Mouse (Mus musculus) yolk sac, embryonic 10.5 days (tissue): ENCODE data around the gene Pakap.

Experiments used
- DNase-seq: peaks from one replicate; pipeline ENCODE4 v3.0.0-alpha.2; 2017; ENCODE audit warnings: low spot score

Gene Pakap

GRCm38 (mm10) chr4:57574181-57574580 lies 6.2 kb downstream of the Pakap start:
- DNase-seq, result no peak

DNA sequence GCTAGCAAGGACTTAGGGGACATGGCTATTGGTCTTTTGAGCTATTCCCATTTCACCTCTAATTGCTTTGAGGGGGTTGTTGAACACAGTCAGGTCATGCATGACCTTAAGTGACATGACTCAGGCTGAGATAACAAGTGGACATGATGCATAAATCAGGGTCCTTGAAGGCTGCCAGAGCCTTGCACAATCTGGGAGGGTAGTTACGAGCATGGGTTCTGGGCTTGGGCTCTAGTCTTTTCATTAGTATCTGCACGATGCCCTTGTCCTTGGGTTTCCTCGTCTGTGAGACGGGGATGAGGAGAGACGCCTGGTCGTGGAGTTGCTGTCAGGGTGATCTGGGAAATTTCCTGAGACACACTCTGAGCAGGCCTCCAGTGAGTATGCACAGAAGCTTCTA lies 6.7 kb downstream of the Pakap start:
- DNase-seq, result no peak

- no peak for DNase-seq
These were observed 7.7 kb downstream of the Pakap start for GRCm38 (mm10) chr4:57575686-57576085.

DNA sequence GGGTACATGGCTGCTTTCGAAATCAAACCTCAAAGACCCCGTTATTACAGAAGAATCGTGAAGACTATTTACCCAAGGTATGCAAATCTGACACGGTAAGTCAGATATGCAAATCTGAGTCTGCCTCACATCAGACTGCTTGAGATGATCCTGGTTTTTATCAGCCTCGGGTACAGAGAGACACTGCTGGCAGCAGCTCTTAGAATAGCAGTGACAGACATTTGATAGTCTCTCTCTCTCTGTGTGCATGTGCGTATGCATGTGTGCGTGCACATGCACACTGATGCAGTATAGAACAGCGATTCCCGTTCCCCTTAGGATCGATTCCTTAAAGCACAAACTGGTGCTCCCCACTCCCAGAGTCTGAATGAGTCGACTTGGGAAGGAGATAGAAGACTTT lies 8.1 kb downstream of the Pakap start:
- no peak for DNase-seq

GRCm38 (mm10) chr4:57579683-57580082 lies 11.7 kb downstream of the Pakap start:
- no peak for DNase-seq

- no peak for DNase-seq
These were observed 17.4 kb downstream of the Pakap start for GRCm38 (mm10) chr4:57585281-57585800.

DNA sequence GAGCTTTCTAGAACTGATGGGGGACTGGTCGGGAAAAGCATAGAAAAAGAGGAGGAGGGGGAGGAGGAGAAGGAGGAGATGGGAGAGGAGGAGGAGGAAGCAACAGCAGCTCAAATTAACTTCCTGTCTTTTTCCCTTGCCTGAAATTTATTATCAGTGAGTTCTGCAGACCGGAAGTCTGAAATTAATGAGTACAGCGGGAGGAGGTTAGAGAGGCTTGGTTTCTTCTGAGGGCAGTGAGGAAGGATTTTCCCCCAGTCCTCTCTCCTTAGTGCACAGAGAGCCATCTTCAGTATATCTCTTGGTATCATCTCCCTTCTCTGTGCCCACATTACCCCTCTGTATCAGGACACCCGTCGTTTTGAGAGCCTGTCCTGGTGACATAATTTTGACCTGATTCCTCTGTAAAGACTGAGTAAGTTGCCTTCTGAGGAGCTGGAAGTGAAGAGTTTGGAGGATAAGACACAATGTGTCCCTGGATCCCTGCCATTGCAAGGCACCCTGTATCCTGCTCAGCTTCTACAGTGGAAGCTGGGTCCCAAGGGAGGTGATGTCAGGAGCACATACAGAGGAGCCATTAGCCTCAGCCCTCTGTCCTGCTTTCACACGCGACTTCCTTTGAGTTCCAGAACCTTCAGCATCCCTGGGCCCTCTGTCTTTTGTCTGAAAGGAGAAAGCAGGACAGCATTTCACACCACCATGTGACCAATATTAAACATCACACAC lies 19.1 kb downstream of the Pakap start:
- no peak for DNase-seq

- DNase-seq, result no peak
These were observed 20.4 kb downstream of the Pakap start for GRCm38 (mm10) chr4:57588356-57588755.

DNA sequence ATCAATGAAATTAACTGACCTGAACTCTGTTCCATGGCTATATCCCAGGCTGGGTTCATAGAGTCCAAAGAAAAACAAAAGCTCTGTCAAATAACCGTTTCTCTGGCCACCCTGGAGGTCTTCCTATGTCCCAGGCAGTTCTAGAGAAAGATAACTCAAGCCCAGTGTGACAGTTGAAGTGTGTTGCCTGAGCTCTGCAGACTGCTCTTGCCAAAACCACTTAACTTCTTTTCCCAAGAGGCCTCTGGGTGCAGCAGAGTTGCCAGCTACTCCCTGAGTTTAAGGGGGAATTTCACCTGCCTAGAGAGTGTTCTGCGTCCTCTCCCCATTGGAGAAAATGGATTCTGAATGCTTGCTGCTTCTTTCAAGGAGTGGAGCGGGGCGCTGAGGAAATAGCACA lies 24.8 kb downstream of the Pakap start:
- no peak for DNase-seq

DNA sequence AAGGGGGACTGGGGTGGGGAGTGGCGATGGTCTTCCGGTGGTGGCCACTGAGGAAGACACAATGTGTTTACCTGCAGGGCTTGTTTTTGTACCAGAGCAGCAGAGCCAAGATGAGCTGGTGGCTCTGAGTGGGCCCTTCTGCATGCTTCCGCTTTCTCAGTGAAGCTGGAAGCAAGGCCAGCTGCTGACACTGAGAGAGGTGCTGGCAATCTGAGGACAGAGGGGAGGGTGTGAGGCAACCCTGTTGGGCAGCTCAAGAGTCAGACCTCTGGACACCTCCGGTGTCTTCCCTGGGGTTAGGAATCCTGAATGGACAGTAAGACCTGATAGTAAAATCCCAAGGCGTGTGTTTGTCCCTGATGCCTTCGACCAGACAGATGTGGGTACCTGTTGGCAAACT lies 32.0 kb downstream of the Pakap start:
- DNase-seq, result no peak

DNA sequence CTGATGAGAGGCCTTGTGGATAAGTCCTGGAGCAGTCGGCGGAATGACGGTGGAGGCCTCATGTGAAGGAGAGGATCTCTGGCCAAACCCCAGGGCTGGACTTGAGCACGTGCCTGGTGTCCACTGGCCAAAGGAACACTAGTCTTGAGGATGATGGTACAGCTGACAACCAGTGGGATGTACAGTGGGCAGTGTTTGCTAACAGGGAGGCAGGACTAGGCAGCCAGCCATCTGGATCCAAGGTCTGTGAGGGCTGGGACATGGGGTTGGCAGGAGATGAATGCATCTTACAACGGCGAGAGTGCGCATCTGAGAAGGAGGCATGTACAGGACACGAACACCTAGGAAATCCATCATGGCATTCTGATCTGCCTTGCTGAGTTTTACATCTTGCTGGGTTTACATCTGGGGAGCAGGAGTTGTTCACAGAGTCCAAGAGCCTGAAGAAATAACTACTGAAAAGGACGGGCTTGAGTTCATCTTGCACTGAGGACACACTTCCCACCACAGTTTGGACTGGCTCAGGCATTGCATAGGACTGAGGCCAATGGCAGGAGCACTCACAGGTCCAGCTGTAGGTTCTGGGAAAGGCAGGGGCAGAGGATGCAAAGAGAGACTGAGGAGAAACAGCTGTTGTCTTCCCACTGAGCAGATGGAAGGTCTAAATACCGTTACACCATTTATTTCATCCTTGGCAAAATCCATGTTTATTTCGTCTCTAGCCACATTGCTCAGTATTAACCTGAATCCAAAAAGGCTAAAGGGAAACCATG lies 32.9 kb downstream of the Pakap start:
- DNase-seq, result no peak

DNA sequence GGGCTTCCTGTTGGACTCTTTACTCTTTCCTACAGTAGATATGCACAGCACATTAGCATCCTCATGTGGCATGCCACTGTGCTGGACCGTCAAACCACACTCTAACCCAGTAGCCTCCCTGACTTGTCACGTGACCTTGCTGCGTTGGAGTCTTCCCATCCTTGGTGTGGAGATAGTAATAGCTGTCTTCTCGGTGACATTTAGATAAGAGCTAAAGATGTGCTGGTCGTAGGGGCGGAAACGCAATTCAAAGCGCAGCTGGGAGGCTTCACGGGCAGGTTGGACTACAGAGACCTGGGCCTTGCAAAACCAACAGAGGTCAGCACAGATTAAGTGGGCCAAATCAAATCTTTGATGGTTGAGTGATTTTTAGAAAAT lies 33.5 kb downstream of the Pakap start:
- no peak for DNase-seq

DNA sequence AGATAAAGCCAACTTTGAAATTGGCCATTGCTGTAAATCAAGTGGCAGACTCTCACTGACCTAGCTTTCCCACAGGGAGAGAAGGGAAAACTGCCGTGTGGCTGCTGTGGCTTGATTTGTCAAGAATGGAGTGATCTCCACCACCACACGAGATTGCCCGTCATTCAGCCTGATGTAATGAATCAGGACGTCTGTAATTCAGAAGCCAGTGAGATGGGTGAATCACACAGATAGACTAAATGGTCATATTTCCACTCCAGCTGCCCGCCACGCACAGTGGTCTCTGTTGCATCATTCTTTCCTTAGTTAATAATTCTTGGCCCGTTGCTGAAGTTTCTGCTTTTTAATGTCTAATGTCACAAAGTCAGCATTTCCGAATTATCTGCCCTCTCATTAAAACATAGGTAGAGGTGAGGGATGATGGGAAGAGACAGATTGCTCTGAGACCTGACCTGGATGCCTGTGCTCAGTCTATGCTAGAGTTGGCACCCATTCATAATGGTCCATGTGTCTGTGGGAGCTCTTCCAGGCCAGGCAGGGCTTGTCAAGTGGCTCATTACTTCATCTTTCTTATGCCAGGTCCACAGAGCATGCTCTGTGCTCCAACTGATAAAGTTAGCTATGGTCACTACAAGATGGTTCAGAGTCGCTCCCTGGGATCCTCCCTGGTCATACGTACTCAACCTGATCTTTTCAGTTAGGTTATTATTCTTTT lies 34.1 kb downstream of the Pakap start:
- no peak for DNase-seq

- DNase-seq, result no peak
These were observed 38.3 kb downstream of the Pakap start for GRCm38 (mm10) chr4:57606258-57606657.

- peak; percentile 50 for DNase-seq
These were observed 39.4 kb downstream of the Pakap start for GRCm38 (mm10) chr4:57607247-57607942.

GRCm38 (mm10) chr4:57611303-57612077 lies 43.5 kb downstream of the Pakap start:
- peak; percentile 15 for DNase-seq

GRCm38 (mm10) chr4:57612716-57613115 lies 44.7 kb downstream of the Pakap start:
- DNase-seq, result no peak

DNA sequence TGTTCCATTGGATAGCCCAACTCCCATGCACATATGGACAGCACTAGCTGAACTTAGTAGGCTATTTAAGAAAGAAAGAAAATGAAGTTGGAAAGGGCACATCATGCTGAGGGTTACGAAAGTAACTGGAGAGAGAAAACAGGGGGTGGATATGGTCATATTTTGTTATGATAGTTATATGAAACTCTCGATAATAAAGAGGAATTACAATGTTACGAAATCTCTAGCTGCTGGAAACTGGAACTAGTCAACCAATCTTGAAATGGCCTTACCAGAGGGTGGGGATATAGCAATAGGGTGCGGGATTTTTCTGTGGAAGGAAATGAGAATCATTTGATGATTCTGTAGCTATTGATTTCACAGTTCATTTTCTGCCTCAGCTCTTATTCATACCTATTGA lies 46.7 kb downstream of the Pakap start:
- no peak for DNase-seq

GRCm38 (mm10) chr4:57618743-57619142 lies 50.8 kb downstream of the Pakap start:
- DNase-seq, result no peak

DNA sequence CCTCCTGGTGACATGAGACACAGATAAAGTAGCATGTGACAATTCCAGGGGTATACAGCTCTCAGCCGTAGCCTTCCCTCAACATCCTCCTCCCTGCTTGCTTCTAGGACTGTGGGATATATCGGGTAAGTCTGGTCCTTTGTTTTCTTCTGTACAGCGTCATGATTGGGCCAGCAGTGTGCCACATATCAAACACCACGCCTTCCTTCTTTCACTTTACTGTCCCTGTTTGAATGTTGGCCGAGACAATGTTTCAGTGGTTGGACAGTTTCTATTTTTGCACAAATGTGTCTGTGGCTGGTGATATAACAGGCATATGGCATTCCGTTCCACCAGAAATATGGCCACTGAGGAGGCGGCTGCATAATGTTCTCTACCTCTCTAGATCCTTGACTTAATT lies 54.8 kb downstream of the Pakap start:
- DNase-seq, result no peak

DNA sequence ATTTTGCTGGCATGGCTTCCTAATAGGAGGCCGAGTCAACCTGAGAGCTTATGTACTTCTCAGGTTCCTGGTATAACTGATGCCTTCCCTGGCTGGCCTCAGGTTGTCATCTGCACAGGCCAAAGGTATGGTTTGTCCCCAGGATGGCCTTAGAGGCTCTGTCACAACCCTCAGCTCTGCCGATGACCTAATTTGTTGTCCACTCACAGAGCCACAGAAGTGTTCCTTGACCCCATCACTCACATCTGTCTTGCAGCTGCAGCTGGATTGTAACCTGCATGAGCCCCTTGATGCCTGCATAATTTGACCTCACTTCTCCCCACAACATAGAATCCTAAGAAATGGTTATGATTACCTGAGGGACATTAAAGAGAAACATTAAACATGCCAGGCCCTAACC lies 56.8 kb downstream of the Pakap start:
- no peak for DNase-seq
